Mouse (Mus musculus) embryonic fibroblast, embryonic 13.5 days (primary cell): Measurements from ENCODE around the gene Csrp3.

Experiments used
- CTCF ChIP-seq: IDR thresholded peaks from 2 replicates; pipeline ENCODE4 v1.5.1; 2011; ENCODE audit warnings: mild to moderate bottlenecking, control low read depth, low read length, moderate library complexity, borderline replicate concordance; ENCODE audit not compliant: insufficient read depth
- POLR2A ChIP-seq: IDR thresholded peaks from 2 replicates; pipeline ENCODE4 v1.6.1; 2011; ENCODE audit warnings: low read depth, mild to moderate bottlenecking, control low read depth, low read length, moderate library complexity

DNA sequence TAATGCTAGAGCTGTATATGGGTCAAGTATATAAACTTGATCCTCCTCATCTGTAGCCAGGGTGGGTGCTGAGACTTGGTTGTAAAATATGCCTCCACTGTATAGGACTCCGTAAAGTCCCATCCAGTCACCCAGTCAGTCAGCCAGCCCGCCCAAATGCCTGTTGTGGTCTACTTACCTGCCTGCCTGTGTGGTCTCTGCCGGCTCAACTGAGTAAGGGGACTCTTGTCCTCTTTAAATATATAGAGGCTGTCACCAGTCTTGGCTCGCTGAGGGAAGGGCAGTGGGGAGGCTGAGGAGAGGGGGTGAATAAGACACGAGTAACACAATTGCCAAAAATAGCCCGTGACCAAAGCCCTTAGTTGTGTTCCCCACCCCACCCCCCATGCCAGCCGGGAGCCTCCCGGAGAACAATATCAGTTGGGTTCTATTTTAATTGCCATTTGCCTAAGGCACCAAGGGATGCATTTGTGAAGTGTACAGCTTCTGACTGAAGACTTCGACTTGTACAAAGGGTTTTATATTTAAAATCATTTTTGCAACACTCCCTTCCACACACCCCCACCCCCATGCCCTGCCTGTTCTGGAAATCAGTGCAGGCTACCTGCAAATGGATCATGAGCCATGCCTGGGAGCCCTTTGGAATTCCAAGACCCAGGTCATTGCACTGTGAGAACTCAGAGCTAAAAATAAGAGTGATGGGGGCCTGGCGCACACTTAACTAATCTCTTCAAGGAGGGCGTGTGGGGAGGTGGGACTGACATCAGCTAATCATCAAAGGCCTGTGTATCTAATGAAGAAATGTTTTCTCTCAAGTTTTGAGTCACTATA lies at the start of gene Csrp3:
- TF ChIP-seq CTCF = no peak
- no peak for TF ChIP-seq POLR2A
